Mouse (Mus musculus): ENCODE measurements at regions not wholly inside any gene's neighbourhood (a gene's known extent, or its start where the extent isn't known, plus 50 kb on each side); places are given as distances from the start of the nearest gene placed in this dataset.

DNA sequence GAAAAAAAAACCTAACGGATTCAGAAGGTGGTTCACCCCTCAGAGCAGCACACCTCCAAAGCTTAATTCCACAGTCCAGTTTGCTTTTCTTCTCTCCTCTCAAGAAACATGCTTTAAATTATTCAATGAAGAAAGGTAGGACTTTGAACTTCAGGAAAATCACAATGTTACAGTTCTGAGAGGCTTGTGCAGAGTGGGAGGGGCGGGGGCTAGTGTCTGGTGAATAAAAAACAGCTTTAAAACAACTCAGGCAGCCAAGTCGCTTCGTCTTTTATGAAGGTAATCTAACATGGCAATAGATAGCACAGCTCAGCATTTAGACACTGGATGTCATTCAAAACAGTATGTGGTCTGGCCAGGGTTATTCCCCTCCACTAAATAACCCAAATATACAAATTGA lies 298.8 kb downstream of the Foxa2 start:
- TF ChIP-seq POLR2A (IDR thresholded peaks at IDR 0.05; ENCODE audit: extremely low read depth, insufficient read depth, low read length), result no peak
- TF ChIP-seq CTCF (IDR thresholded peaks at IDR 0.05; ENCODE audit: low read depth, low read length), result no peak

Measured in liver, adult 2 months (tissue).